17 mouse cellular contexts compared by ENCODE assay signal in genomic region chr15:12231462-12231861, GRCm38 (mm10). TPM values are rescaled to one million over a fixed set of nuclear protein-coding genes. Genes with fewer than 3 reads are reported as not detected.
DNase-seq lines count a peak whose midpoint lies in the region; ATAC-seq lines count a peak whose summit lies in the region.
"Had no signal": no experiment of that assay in that cellular context is flagged by ENCODE, and none has a peak within 500 bp of the region (broad histone marks: within the 10 kb centered on the region; RNA-seq: fewer than 3 reads in every experiment).

No protein-coding gene starts in this region.

- H3K27ac ChIP-seq in kidney, embryonic 15.5 days = 0 out of 2 replicates have a peak overlapping the region, but pooled peaks have one; percentile 3

- no peaks in the 10 kb centered on the region for H3K9me3 ChIP-seq in kidney, embryonic 15.5 days (replicated peaks)
- no peaks in the 10 kb centered on the region for H3K9me3 ChIP-seq in megakaryocyte, embryonic 14.5 days
- H3K9me3 ChIP-seq: embryonic facial prominence, embryonic 15.5 days; G1E; limb, embryonic 15.5 days had no signal

- no peak overlapping the region for H3K4me3 ChIP-seq in kidney, embryonic 15.5 days (replicated peaks)
- H3K4me3 ChIP-seq in megakaryocyte, embryonic 14.5 days (replicated peaks) = peak overlapping the region; percentile 50
- H3K4me3 ChIP-seq: embryonic facial prominence, embryonic 15.5 days; limb, embryonic 15.5 days; myocyte had no signal

- H3K4me1 ChIP-seq in kidney, embryonic 15.5 days = peaks cover 39% of the 10 kb centered on the region
- peaks cover 96% of the 10 kb centered on the region for H3K4me1 ChIP-seq in megakaryocyte, embryonic 14.5 days

- DNase-seq in kidney, adult 18-20 months = no peak
- DNase-seq in R1 (ENCODE audit: low read depth, low spot score) = peak; percentile 63
- no peak for DNase-seq in adrenal gland, postnatal 25 days
- no peak for DNase-seq in layer of hippocampus, postnatal 25 days (ENCODE audit: extremely low spot score in 1 of 2, low spot score in 1 of 2)
- DNase-seq: cerebellum, adult 2 months; cerebellum, postnatal 36 days; gastrocnemius, postnatal 10 days; heart, adult 18-20 months; midbrain, embryonic 14.5 days; thymus, adult 18-20 months had no signal

- H3K36me3 ChIP-seq in kidney, embryonic 15.5 days = peaks cover 36% of the 10 kb centered on the region
- peaks cover 86% of the 10 kb centered on the region for H3K36me3 ChIP-seq in megakaryocyte, embryonic 14.5 days (replicated peaks; ENCODE audit: low read length)

- H3K9ac ChIP-seq in kidney, embryonic 15.5 days = no peak overlapping the region
- H3K9ac ChIP-seq: embryonic facial prominence, embryonic 15.5 days; limb, embryonic 15.5 days had no signal

- ATAC-seq in kidney, embryonic 15.5 days (replicated peaks; ENCODE audit: low FRiP score) = no peak
- ATAC-seq in megakaryocyte, adult 5-6 weeks (ENCODE audit: poor library complexity, severe bottlenecking) = no peak

- no peaks in the 10 kb centered on the region for H3K27me3 ChIP-seq in kidney, embryonic 15.5 days
- H3K27me3 ChIP-seq in megakaryocyte, embryonic 14.5 days (replicated peaks) = no peaks in the 10 kb centered on the region
- H3K27me3 ChIP-seq: embryonic facial prominence, embryonic 15.5 days; limb, embryonic 15.5 days had no signal

- H3K4me2 ChIP-seq in kidney, embryonic 15.5 days = no peak overlapping the region
- H3K4me2 ChIP-seq: embryonic facial prominence, embryonic 15.5 days; limb, embryonic 15.5 days had no signal

- WGBS in kidney, embryonic 15.5 days = 90% methylated on average over 6 of the region's 6 CpGs

RNA-seq across cellular contexts. Expression of gene Mtmr12, which starts 26.6 kb away (rescaled TPM):
- 20.9 and 21.1 TPM in 2 replicates for polyA plus RNA-seq in kidney, embryonic 15.5 days (2015; fragmentation: Nextera tagmentation; extraction: Ambion mirVana)
- 4.4 and 4.6 TPM in 2 replicates for polyA plus RNA-seq in megakaryocyte, embryonic 14.5 days (2012; ENCODE audit: insufficient read depth, low replicate concordance)
- total RNA-seq in megakaryocyte, adult 5-6 weeks (2015) = 16.1 and 17.4 TPM in 2 replicates
- total RNA-seq in megakaryocyte, adult 5-6 weeks (2017) = 20.6 and 23.3 TPM in 2 replicates
- total RNA-seq in adrenal gland, postnatal 25 days (2021) = 15.7 and 23.0 TPM in 2 replicates
- total RNA-seq in layer of hippocampus, postnatal 25 days (2021) = 10 to 100 TPM; 50.9 to 54.8 TPM
